Mouse (Mus musculus): Measurements from ENCODE around the gene Pik3r5.

Gene Pik3r5

GRCm38 (mm10) chr11:68486093-68486492 lies 54.2 kb downstream of the Pik3r5 start:
- DNase-seq = no peak

- no peak for DNase-seq
Measured at GRCm38 (mm10) chr11:68487720-68488119, 55.8 kb downstream of the Pik3r5 start.

GRCm38 (mm10) chr11:68488256-68488824 lies 56.4 kb downstream of the Pik3r5 start:
- DNase-seq = no peak

- DNase-seq = no peak
Measured at GRCm38 (mm10) chr11:68489236-68489635, 57.3 kb downstream of the Pik3r5 start.

- DNase-seq = no peak
Measured at GRCm38 (mm10) chr11:68492592-68492991, 60.7 kb downstream of the Pik3r5 start.

GRCm38 (mm10) chr11:68493760-68494159 lies 61.8 kb downstream of the Pik3r5 start:
- DNase-seq = no peak

- no peak for DNase-seq
Measured at GRCm38 (mm10) chr11:68497081-68497480, 65.2 kb downstream of the Pik3r5 start.

- no peak for DNase-seq
Measured at GRCm38 (mm10) chr11:68498517-68498916, 66.6 kb downstream of the Pik3r5 start.

- no peak for DNase-seq
Measured at GRCm38 (mm10) chr11:68498999-68499699, 67.2 kb downstream of the Pik3r5 start.

- DNase-seq = no peak
Measured at GRCm38 (mm10) chr11:68500949-68501350, 69.0 kb downstream of the Pik3r5 start.

GRCm38 (mm10) chr11:68502408-68502807 lies 70.5 kb downstream of the Pik3r5 start:
- DNase-seq = no peak

GRCm38 (mm10) chr11:68502902-68503629 lies 71.1 kb downstream of the Pik3r5 start, which contains the start of gene Pik3r6:
Gene Pik3r6 (plus strand): TSS chr11:68503019.
- no peak for DNase-seq

- DNase-seq = no peak
Measured at GRCm38 (mm10) chr11:68504913-68505312, 73.0 kb downstream of the Pik3r5 start.

- no peak for DNase-seq
Measured at GRCm38 (mm10) chr11:68507246-68507645, 75.3 kb downstream of the Pik3r5 start.

GRCm38 (mm10) chr11:68508619-68509018 lies 76.7 kb downstream of the Pik3r5 start:
- DNase-seq = no peak

GRCm38 (mm10) chr11:68509194-68509593 lies 77.3 kb downstream of the Pik3r5 start:
- DNase-seq = no peak

- no peak for DNase-seq
Measured at GRCm38 (mm10) chr11:68513969-68514368, 82.0 kb downstream of the Pik3r5 start.

- DNase-seq = no peak
Measured at GRCm38 (mm10) chr11:68519362-68519761, 87.4 kb downstream of the Pik3r5 start.

- DNase-seq = no peak
Measured at GRCm38 (mm10) chr11:68519815-68520214, 87.9 kb downstream of the Pik3r5 start.

- DNase-seq = no peak
Measured at GRCm38 (mm10) chr11:68520439-68520838, 88.5 kb downstream of the Pik3r5 start.

GRCm38 (mm10) chr11:68521352-68521751 lies 89.4 kb downstream of the Pik3r5 start:
- no peak for DNase-seq

GRCm38 (mm10) chr11:68526441-68526840 lies 94.5 kb downstream of the Pik3r5 start:
- no peak for DNase-seq

- peak; percentile 78 to 79 for DNase-seq
Measured at GRCm38 (mm10) chr11:68531066-68531806, 99.3 kb downstream of the Pik3r5 start.

All from cerebellum, postnatal 10 days (tissue).